14 mouse cellular contexts compared by ENCODE assay signal in genomic region chr19:47408656-47409055, GRCm38 (mm10). TPM values are rescaled to one million over a fixed set of nuclear protein-coding genes. Genes with fewer than 3 reads are reported as not detected.
DNase-seq lines count a peak whose midpoint lies in the region; ATAC-seq and TF ChIP-seq lines count a peak whose summit lies in the region.
"Had no signal": no experiment of that assay in that cellular context is flagged by ENCODE, and none has a peak within 500 bp of the region (broad histone marks: within the 10 kb centered on the region; RNA-seq: fewer than 3 reads in every experiment).

No protein-coding gene starts in this region.

- peaks cover 22% of the 10 kb centered on the region; the same call in 1 of the 2 replicates for H3K36me3 ChIP-seq in hindbrain, embryonic 10.5 days
- H3K36me3 ChIP-seq in hindbrain, postnatal 0 days (ENCODE audit: insufficient read depth, low read length) = no peaks in the 10 kb centered on the region
- H3K36me3 ChIP-seq in neural tube, embryonic 13.5 days = no peaks in the 10 kb centered on the region
- peaks cover 20% of the 10 kb centered on the region; the same call in 1 of the 2 replicates for H3K36me3 ChIP-seq in heart, embryonic 12.5 days
- no peaks in the 10 kb centered on the region for H3K36me3 ChIP-seq in limb, embryonic 15.5 days

- WGBS in hindbrain, embryonic 10.5 days = 63% methylated on average over 7 of the region's 7 CpGs
- 70% methylated on average over 7 of the region's 7 CpGs for WGBS in hindbrain, postnatal 0 days
- 66% methylated on average over 7 of the region's 7 CpGs for WGBS in neural tube, embryonic 13.5 days
- WGBS in heart, embryonic 12.5 days = 67% methylated on average over 7 of the region's 7 CpGs
- 44% methylated on average over 7 of the region's 7 CpGs for WGBS in limb, embryonic 15.5 days

- no peaks in the 10 kb centered on the region for H3K27me3 ChIP-seq in hindbrain, embryonic 10.5 days (ENCODE audit: insufficient read depth, poor library complexity, severe bottlenecking)
- H3K27me3 ChIP-seq in hindbrain, postnatal 0 days (ENCODE audit: insufficient read depth, low read length) = no peaks in the 10 kb centered on the region
- H3K27me3 ChIP-seq in neural tube, embryonic 13.5 days = no peaks in the 10 kb centered on the region
- no peaks in the 10 kb centered on the region for H3K27me3 ChIP-seq in heart, embryonic 12.5 days (replicated peaks)
- H3K27me3 ChIP-seq in limb, embryonic 15.5 days = no peaks in the 10 kb centered on the region
- H3K27me3 ChIP-seq: CH12.LX; forebrain, embryonic 12.5 days had no signal

- peak overlapping the region; percentile 54 for H3K27ac ChIP-seq in hindbrain, embryonic 10.5 days
- no peak overlapping the region for H3K27ac ChIP-seq in hindbrain, postnatal 0 days
- 0 out of 2 replicates have a peak overlapping the region, but pooled peaks have one; percentile 18 for H3K27ac ChIP-seq in neural tube, embryonic 13.5 days (replicated peaks)
- peak overlapping the region; percentile 23; the same call in 1 of the 2 replicates for H3K27ac ChIP-seq in heart, embryonic 12.5 days (ENCODE audit: poor library complexity, severe bottlenecking)
- H3K27ac ChIP-seq in limb, embryonic 15.5 days = peak overlapping the region; percentile 68; the same call in 1 of the 2 replicates
- H3K27ac ChIP-seq: forebrain, embryonic 12.5 days; left cerebral cortex, adult 2 months had no signal

- H3K4me2 ChIP-seq in hindbrain, postnatal 0 days (ENCODE audit: low read depth, low read length) = no peak overlapping the region
- H3K4me2 ChIP-seq in neural tube, embryonic 13.5 days = no peak overlapping the region
- H3K4me2 ChIP-seq in heart, embryonic 12.5 days = no peak overlapping the region
- H3K4me2 ChIP-seq in limb, embryonic 15.5 days = no peak overlapping the region
- H3K4me2 ChIP-seq: forebrain, embryonic 12.5 days had no signal

- 0 out of 2 replicates have a peak, but pooled peaks cover 4% of the 10 kb centered on the region for H3K9me3 ChIP-seq in hindbrain, embryonic 10.5 days
- H3K9me3 ChIP-seq in hindbrain, postnatal 0 days (ENCODE audit: low read length) = no peaks in the 10 kb centered on the region
- no peaks in the 10 kb centered on the region for H3K9me3 ChIP-seq in neural tube, embryonic 13.5 days
- H3K9me3 ChIP-seq in heart, embryonic 12.5 days (replicated peaks) = peaks cover 5% of the 10 kb centered on the region; the same call in 1 of the 2 replicates
- H3K9me3 ChIP-seq in limb, embryonic 15.5 days = no peaks in the 10 kb centered on the region
- H3K9me3 ChIP-seq: forebrain, embryonic 12.5 days had no signal

- intact Hi-C loops in left cerebral cortex, postnatal 36 days (cut with DNase I) = no loop called here

- no peak for TF ChIP-seq CTCF in hindbrain, postnatal 0 days (IDR thresholded peaks at IDR 0.05; ENCODE audit: low read depth)

- H3K4me1 ChIP-seq in hindbrain, embryonic 10.5 days (replicated peaks) = peaks cover 52% of the 10 kb centered on the region
- H3K4me1 ChIP-seq in hindbrain, postnatal 0 days (ENCODE audit: insufficient read depth, low read length) = peaks cover 3% of the 10 kb centered on the region
- peaks cover 13% of the 10 kb centered on the region for H3K4me1 ChIP-seq in neural tube, embryonic 13.5 days (replicated peaks)
- H3K4me1 ChIP-seq in heart, embryonic 12.5 days (replicated peaks) = peaks cover 56% of the 10 kb centered on the region
- H3K4me1 ChIP-seq in limb, embryonic 15.5 days = peaks cover 47% of the 10 kb centered on the region
- H3K4me1 ChIP-seq: forebrain, embryonic 12.5 days had no signal

- H3K9ac ChIP-seq in hindbrain, postnatal 0 days (replicated peaks; ENCODE audit: low read length) = no peak overlapping the region
- H3K9ac ChIP-seq in neural tube, embryonic 13.5 days = no peak overlapping the region
- no peak overlapping the region for H3K9ac ChIP-seq in heart, embryonic 12.5 days
- H3K9ac ChIP-seq in limb, embryonic 15.5 days = no peak overlapping the region
- H3K9ac ChIP-seq: forebrain, embryonic 12.5 days; liver, postnatal 0 days had no signal

- H3K4me3 ChIP-seq in hindbrain, embryonic 10.5 days = no peak overlapping the region
- no peak overlapping the region for H3K4me3 ChIP-seq in hindbrain, postnatal 0 days (ENCODE audit: low read length)
- H3K4me3 ChIP-seq in neural tube, embryonic 13.5 days = no peak overlapping the region
- no peak overlapping the region for H3K4me3 ChIP-seq in heart, embryonic 12.5 days
- no peak overlapping the region for H3K4me3 ChIP-seq in limb, embryonic 15.5 days
- H3K4me3 ChIP-seq: forebrain, embryonic 12.5 days; left cerebral cortex, adult 2 months had no signal

- DNase-seq in hindbrain, embryonic 10.5 days (ENCODE audit: low spot score) = no peak
- DNase-seq in hindbrain, postnatal 0 days (ENCODE audit: low spot score) = no peak
- DNase-seq in neural tube, embryonic 10.5 days (ENCODE audit: extremely low spot score, low spot score) = no peak
- no peak for DNase-seq in left cerebral cortex, postnatal 36 days (ENCODE audit: low spot score in 2 of 2)
- DNase-seq: liver, postnatal 0 days; right cerebral cortex, adult 18-20 months; thymus, adult 18-20 months had no signal

- no peak for ATAC-seq in hindbrain, postnatal 0 days
- ATAC-seq in neural tube, embryonic 13.5 days (ENCODE audit: low read depth) = no peak
- ATAC-seq in heart, embryonic 12.5 days (ENCODE audit: insufficient number of reproducible peaks, low FRiP score) = 0 out of 2 replicates have a peak, but pooled peaks have one; percentile 16
- ATAC-seq in limb, embryonic 15.5 days (ENCODE audit: insufficient number of reproducible peaks, low FRiP score, low TSS enrichment, low read depth) = 0 out of 2 replicates have a peak, but pooled peaks have one; percentile 30
- ATAC-seq: hindbrain, embryonic 16.5 days; liver, postnatal 0 days had no signal

RNA-seq across cellular contexts. Expression of gene Sh3pxd2a, which starts 55.5 kb away (rescaled TPM):
- 2.7 TPM in 2 replicates for polyA plus RNA-seq in hindbrain, embryonic 10.5 days (2016; fragmentation: Nextera tagmentation; extraction: Ambion mirVana)
- total RNA-seq in hindbrain, postnatal 0 days (2014; rRNA removed) = 21.9 and 25.5 TPM in 2 replicates
- polyA plus RNA-seq in hindbrain, postnatal 0 days (2015; fragmentation: Nextera tagmentation; extraction: Ambion mirVana) = 1.4 and 1.8 TPM in 2 replicates
- 3.2 and 5.0 TPM in 2 replicates for polyA plus RNA-seq in neural tube, embryonic 13.5 days (2015; fragmentation: Nextera tagmentation; extraction: Ambion mirVana)
- 6.2 TPM in 2 replicates for polyA plus RNA-seq in heart, embryonic 12.5 days (2016; fragmentation: Nextera tagmentation; extraction: Ambion mirVana)
- polyA plus RNA-seq in limb, embryonic 15.5 days (2015; fragmentation: Nextera tagmentation; extraction: Ambion mirVana) = 12.2 and 12.4 TPM in 2 replicates
- 10 to 100 TPM; 27.9 to 36.1 TPM for total RNA-seq in left cerebral cortex, postnatal 36 days (2021)

Comparison
In these comparisons a context has a peak if more than half of its experiments do, and no peak if none do; other contexts are left out.
1. ATAC-seq: peak in heart, embryonic 12.5 days (single experiment) and limb, embryonic 15.5 days (single experiment); none in hindbrain, postnatal 0 days (single experiment) and neural tube, embryonic 13.5 days (single experiment).